Mouse (Mus musculus) frontal cortex, postnatal 36 days (tissue): Measurements from ENCODE around the gene Tbc1d9.
"Not testable (repeated sequence)": the region's sequence is repeated elsewhere in the genome, so short reads cannot be mapped to it uniquely, and the experiment has no call there.

Source experiments
- DNase-seq, 2 experiments: peaks; one replicate each; pipeline ENCODE4 v3.0.0; 2022; ENCODE audit warnings: low spot score in 2 of 2

The Tbc1d9 gene

DNA sequence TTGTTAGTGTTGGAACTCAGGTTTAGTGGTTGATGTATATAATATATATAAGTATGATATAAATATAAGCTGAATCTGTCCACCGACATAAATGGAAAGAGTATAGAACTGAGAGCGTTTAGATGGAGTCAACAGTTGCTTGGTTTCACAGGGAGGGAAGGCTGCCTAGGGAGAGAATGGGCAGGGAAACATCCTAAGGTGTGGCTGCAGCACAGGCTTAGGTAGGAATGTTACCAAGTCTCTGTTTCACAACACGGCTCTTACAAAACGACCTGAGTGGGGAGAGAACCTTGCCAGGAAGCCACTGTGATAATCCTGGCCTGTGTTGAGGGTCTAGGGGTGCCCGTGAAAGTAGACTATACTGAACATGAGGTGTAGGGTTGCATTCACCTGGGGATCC, 62.2 kb downstream of the Tbc1d9 start:
- DNase-seq = no peak

- DNase-seq = no peak
These were observed 67.9 kb downstream of the Tbc1d9 start for GRCm38 (mm10) chr8:83233099-83233498.

DNA sequence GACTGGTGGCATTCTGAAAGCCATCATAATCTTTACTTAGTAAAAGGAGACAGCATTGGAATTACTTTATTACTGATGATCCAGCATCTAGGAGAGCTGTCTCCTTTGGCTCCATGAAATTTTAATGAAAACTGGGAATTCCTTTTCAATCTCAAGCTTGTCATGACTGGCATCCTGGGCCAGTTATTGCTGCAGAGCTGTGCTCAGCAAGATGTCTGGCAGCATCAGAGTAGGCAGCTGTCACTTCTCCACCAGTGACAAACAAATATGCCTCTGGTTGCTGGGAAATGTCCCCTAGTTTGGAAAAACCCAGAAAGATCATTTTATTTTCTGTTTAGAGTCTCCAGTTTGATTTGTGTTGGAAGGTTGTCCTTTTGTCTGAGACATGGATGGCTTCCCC, 74.2 kb downstream of the Tbc1d9 start:
- no peak for DNase-seq

DNA sequence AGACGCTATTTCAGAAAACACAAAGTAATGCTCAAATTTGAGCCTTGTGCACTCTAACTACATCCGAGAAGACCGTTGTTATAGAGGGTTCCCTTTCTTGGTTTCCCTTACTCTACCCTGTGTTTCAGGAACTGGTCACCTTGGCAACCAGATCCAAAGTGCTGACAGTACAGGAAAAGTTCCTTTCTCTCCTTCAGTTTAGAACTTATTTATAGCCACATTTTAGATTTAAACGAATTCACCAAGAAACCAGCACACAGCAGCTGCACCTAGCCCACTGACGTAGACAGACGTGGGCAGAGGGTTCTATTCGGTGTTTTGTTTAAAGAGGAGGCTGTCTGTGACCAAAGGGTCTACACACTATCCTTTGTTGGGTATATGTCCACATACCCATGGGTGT, 79.0 kb downstream of the Tbc1d9 start:
- peak; percentile 36 to 73 for DNase-seq

DNA sequence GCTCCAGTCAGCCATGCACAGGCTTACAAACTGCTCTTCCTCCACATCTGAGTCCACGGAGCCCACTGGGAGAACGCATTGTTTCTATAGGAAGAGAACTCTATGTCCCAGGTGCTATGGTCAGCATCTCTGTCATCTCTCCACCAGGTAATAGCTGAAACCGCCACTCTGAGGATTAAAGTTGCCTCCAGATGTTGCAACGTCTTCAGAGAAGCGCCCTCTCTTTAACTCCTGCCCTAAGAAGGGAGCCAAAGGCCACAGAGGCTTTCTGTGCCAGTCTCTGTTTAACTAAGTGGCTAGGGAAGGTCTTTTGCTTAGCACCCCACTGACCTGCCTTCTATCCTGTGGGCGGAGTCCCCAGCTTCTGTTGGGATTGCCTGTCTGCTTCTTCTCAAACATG, 85.7 kb downstream of the Tbc1d9 start:
- no peak for DNase-seq

GRCm38 (mm10) chr8:83251362-83252246, 86.5 kb downstream of the Tbc1d9 start:
- no peak for DNase-seq

DNA sequence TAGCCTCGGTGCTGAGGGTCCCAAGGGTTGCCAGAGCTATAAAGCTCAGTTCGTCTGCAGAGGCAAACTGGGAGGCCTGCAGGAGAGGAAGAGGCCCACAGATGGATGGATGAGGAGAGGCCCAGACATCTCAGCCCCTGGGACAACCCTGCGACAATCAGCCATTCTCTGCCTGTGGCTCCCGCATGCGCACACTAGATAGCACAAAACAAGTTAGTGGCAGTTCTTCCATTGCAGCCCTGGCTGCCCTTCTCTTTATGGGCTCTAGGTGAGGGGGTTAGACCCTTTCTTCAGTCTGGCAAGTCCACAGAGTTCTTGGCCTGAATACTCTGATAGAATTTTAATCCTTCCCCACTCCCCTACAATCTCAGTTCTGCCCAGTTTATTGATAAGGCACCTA, 87.6 kb downstream of the Tbc1d9 start:
- no peak for DNase-seq

GRCm38 (mm10) chr8:83257631-83258030, 92.5 kb downstream of the Tbc1d9 start:
- no peak for DNase-seq

DNA sequence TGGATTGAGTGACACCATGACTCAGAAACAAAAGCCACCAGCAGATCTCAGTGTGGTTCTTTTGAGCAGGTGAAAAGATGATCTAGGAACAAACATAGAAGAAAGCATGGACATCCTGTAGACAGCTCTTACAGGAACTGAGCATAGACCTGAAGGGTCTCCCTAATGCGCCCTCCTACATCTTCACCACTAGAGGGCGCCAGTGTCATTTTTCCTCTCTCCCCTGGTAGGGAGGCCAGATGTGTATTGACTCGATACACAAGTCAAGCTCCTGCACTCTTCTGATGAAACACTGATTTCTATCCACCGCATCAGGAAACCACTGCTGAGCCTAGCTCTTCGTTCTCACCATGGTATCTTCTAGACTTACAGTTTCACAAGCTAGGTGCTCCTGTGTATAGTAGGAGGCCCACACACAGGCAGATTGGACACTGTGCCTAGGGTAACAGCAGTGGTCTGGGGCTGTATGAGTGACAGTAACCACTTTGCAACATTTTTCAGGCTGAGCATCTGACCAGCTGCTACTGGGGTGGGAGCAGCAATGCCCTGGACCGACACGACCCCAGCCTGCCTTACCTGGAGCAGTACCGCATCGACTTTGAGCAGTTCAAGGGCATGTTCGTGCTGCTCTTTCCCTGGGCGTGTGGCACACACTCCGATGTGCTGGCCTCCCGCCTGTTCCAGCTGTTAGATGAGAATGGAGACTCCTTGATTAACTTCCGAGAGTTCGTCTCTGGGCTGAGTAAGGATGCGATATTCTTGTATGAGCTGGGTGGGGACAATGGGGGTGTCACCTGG, 95.5 kb downstream of the Tbc1d9 start:
- peak; percentile 48 to 52 for DNase-seq

GRCm38 (mm10) chr8:83271172-83271571, 106.0 kb downstream of the Tbc1d9 start:
- no peak for DNase-seq

GRCm38 (mm10) chr8:83272464-83272863, 107.3 kb downstream of the Tbc1d9 start:
- no peak for DNase-seq

- no peak for DNase-seq
These were observed 109.3 kb downstream of the Tbc1d9 start for GRCm38 (mm10) chr8:83274470-83274869.

GRCm38 (mm10) chr8:83278431-83278830, 113.3 kb downstream of the Tbc1d9 start:
- DNase-seq = no peak

GRCm38 (mm10) chr8:83285391-83285790, 120.2 kb downstream of the Tbc1d9 start:
- DNase-seq = no peak

DNA sequence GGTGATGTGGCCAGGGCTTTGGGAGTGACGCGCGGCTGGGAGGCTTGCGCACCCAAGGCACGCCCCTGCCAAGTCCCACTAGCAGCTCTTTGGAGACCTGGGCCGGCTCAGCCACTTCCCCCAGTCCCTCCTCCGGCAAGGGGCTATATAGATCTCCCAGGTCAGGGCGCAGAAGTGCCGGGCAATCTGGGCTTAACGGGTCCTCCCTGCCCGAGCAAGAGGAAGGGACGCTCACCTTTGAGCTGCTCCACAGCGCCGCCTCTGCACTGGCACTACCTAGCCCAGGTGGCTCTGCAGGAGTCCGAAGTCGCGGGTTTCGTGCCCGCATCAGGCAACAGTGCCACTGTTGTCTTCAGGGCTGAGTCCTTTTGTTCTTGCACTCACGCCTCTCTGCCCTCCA, 125.0 kb downstream of the Tbc1d9 start, which contains the start of gene Ucp1:
Gene Ucp1 (plus strand): TSS at position 177 of the 400 bp plus-strand sequence.
- DNase-seq = no peak

DNA sequence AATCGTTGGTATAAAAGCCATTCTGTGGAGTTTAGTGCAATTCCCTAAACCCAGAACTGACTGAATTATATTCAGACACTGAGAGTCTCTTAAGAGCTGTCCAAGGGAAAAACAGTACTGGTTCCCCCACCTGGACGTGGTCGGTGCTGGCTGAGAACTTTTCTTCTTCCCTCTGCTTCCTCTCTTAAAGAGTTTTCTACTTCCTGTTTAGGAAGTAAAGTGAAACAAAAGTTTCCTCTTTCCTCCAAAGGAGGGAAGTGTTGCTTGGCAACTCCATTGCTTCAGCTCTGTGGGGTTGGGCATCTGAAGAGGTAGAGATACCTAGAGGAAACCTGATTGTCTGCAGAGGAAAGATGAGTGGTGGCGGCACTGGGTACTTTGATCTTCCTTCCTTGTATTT, 132.2 kb downstream of the Tbc1d9 start:
- DNase-seq = no peak

DNA sequence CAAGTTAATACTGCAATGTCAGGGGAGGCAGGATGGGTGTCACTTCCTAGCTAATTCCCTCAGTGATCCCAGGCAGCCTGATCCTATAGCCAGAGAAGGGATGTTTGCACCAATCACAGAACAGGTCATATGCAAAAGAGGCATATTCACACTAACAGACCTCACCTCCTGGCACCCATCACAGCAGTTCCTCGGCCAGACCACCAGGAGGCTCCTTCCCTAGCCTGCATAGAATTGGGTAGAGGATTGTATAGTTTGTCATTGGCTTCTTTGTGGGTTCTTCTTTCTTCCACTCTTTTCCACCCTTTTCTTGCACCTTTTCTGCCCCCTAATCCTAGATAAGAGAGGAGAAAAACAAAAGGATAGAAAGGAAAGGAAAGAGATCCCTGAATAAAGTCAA, 135.0 kb downstream of the Tbc1d9 start:
- DNase-seq = no peak

GRCm38 (mm10) chr8:83304946-83305345, 139.8 kb downstream of the Tbc1d9 start:
- DNase-seq = no peak

DNA sequence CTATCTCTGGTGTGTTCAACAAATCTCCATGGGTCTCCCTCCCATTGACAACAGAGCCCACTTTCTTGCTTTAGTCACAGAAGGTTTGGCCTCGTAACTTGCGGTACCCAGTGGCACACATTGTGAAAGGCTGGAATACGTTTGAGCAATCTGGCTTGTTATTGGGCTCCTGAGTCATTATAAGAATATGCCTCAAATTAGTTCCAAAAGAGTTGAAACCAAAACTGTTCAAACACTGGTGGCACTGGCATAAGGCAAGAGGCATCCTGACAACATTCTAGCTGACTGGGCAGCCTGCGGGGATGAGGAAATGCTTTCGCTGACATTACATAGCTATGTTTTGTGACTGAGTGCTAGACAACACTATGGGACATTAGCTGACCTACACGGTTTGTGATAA, 144.7 kb downstream of the Tbc1d9 start:
- DNase-seq = no peak

DNA sequence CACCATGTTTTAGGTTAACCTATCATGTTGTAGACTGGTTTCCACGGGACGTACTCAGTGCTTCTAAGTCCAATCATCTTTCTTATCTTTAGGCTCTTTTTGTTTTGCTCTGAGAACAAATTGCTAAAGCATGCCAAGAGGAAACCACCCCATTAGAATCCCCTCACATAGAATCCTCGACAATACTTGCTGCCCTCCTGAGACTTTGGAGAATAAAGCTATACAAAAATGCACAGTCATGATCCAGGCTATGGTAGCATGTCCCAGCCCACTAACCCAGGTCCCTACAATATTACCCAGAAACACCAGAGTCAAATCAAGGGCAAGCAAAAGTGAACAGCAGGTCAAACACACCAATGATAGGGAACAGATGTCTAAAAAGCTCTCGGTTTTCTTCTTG, 149.9 kb downstream of the Tbc1d9 start:
- not testable (repeated sequence) for DNase-seq

DNA sequence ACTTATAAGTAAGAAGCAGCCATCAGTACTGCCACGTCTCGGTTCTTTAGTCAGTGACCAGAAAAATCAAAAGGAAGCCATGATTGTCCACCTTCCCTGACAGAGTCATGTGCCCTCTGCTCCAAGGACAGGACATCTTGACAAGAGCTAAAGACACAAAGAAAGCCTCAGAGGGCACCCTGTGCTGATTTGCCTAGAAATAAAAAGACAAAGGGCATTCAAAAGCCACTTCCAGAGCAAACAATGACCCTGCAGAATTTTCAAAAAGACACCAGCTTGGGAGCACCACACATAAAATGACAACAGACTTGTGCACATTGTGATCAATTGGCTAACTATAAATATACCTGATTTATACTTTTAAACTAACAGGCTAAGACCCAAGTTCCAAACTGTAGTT, 150.5 kb downstream of the Tbc1d9 start:
- no peak for DNase-seq

DNA sequence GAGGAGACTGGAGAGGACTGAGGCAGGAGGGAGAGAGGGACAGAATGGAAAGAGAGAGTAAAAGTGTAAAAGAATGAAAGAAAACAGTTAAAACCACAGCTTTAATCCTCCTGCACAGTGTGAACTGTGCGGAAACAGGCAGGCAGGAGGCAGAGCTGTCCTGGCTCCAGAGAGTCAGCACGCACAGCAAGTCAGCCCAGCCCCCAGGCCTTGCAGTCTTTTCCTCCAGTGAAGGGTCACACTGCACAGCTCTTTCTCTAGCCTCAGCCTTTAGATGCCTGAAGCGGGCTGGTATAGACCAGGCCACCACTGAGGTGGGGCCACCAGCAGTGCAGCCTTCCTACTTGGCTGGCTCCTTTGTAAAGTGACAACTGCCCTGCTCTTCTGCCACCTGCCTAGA, 155.4 kb downstream of the Tbc1d9 start:
- DNase-seq = no peak

- DNase-seq = no peak
These were observed 157.2 kb downstream of the Tbc1d9 start for GRCm38 (mm10) chr8:83322374-83322773.
